8 mouse cellular contexts compared by ENCODE assay signal in the genomic region with DNA sequence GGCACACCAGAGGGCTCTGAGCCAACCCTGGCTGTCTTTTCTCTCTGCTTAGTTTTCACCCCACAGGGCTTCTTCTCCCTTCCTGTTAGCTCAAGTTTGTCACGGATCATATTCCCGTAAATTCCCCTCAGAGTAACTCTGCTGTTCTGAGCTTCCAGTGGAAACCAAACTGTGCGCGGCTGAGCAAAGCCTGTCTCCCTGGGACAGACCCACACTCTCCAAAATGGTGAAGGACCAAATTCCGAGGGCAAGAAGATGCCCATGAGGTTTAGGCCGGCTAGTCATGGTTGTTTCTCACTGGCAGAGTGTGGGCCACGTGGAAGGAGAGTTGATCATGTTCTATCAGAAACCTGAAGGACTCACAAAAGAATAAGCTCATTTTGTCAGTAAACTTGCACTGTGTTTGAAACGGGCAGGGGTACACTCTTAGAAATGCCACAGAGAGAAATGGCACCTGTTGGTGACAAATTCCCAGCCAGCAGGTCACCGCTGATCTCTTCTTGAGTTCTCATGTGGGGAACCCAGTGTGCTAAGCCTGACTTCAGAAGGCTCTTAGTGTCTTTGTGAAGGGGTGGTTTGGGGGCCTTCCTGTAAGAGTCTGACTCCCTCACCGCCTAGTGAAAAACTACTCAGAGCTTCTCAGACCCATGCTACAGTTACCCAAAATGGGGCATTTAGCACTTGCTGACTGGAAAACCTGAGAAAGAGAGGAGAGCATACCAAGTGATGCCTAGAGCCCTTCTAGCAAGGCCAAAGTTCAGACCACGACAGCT. TPM values are rescaled to one million over a fixed set of nuclear protein-coding genes. Genes with fewer than 3 reads are reported as not detected.
DNase-seq lines count a peak whose midpoint lies in the region; ATAC-seq and TF ChIP-seq lines count a peak whose summit lies in the region.

No protein-coding gene starts in this region.

- intact Hi-C loops in heart, postnatal 25 days (cut with DNase I), result no loop called here

- TF ChIP-seq CTCF in CH12.LX (conservative IDR thresholded peaks at IDR 0.05 in 1 of 2, IDR thresholded peaks at IDR 0.05 in 1 of 2; ENCODE audit: low read depth in 2 of 2, low read length in 2 of 2), result peak in 1 of 2 experiments; percentile 46; a peak in 2 of 4 replicates

- H3K27ac ChIP-seq in CH12.LX (ENCODE audit: insufficient read depth, low read depth), result peak overlapping the region; percentile 94
- H3K27ac ChIP-seq in heart, embryonic 14.5 days (replicated peaks in 1 of 2; ENCODE audit: control insufficient read depth in 1 of 2, insufficient read depth in 1 of 2, low read depth in 2 of 2, low read length in 2 of 2), result peak overlapping the region; percentile 82 to 85
- H3K27ac ChIP-seq in macrophage, result peak overlapping the region; percentile 95

- peaks cover 6 to 44% of the 10 kb centered on the region in 2 experiments for H3K4me1 ChIP-seq in CH12.LX (ENCODE audit: control insufficient read depth in 1 of 2, insufficient read depth in 2 of 2)
- peaks cover 19 to 28% of the 10 kb centered on the region in 2 experiments for H3K4me1 ChIP-seq in heart, embryonic 14.5 days (ENCODE audit: control insufficient read depth in 2 of 2, insufficient read depth in 2 of 2, low read length in 2 of 2)

- peak; percentile 34 for DNase-seq in heart, adult 8-10 months (ENCODE audit: low spot score)
- DNase-seq in heart, postnatal 25 days (ENCODE audit: low spot score), result no peak
- DNase-seq in CH12.LX (ENCODE audit: extremely low read depth), result peak; percentile 50
- DNase-seq in layer of hippocampus, postnatal 36 days, result no peak
- DNase-seq in cerebellum, postnatal 14 days, result no peak

- dilution Hi-C loops in CH12.LX (cut with MboI; ENCODE audit: extremely low pct_ligation_motif_present, extremely low pct_unique_long_range_greater_than_20kb, low sequenced_read_pairs), result no loop called here

- TF ChIP-seq EP300 in CH12.LX (IDR thresholded peaks at IDR 0.05; ENCODE audit: low read length), result no peak

- peak overlapping the region; percentile 90 for H3K9ac ChIP-seq in CH12.LX (ENCODE audit: insufficient read depth, low read depth)
- H3K9ac ChIP-seq in heart, embryonic 14.5 days (ENCODE audit: low read length), result peak overlapping the region; percentile 59; the same call in 1 of the 2 replicates

- TF ChIP-seq POLR2A in CH12.LX (IDR thresholded peaks at IDR 0.05; ENCODE audit: low read depth, low read length), result no peak; the same call in 1 of the 2 replicates

- no peaks in the 10 kb centered on the region for H3K27me3 ChIP-seq in CH12.LX (replicated peaks)
- H3K27me3 ChIP-seq in heart, embryonic 14.5 days (ENCODE audit: control insufficient read depth, insufficient read depth, low read length), result no peaks in the 10 kb centered on the region

- peak; percentile 12; the same call in 1 of the 2 replicates for TF ChIP-seq RAD21 in CH12.LX (IDR thresholded peaks at IDR 0.05; ENCODE audit: low read depth, low read length)

- H3K4me2 ChIP-seq in CH12.LX (ENCODE audit: insufficient read depth, low read depth, poor library complexity, severe bottlenecking), result peak overlapping the region; percentile 66
- peak overlapping the region; percentile 57 for H3K4me2 ChIP-seq in heart, embryonic 14.5 days (ENCODE audit: low read length)

- in situ Hi-C loops in CH12.LX (cut with MboI; ENCODE audit: low pct_ligation_motif_present, low pct_unique_long_range_greater_than_20kb, low sequenced_read_pairs), result no loop called here

- no peak for ATAC-seq in heart, embryonic 14.5 days (ENCODE audit: insufficient number of reproducible peaks, insufficient read depth, low FRiP score, low read depth)
- no peak for ATAC-seq in erythroid progenitor cell, adult 5-6 weeks (replicated peaks; ENCODE audit: low FRiP score, poor library complexity, severe bottlenecking)

- H3K9me3 ChIP-seq in CH12.LX (replicated peaks; ENCODE audit: low read length), result no peaks in the 10 kb centered on the region
- H3K9me3 ChIP-seq in heart, embryonic 14.5 days (ENCODE audit: control insufficient read depth, low read length), result no peaks in the 10 kb centered on the region

- H3K4me3 ChIP-seq in CH12.LX (replicated peaks in 1 of 3; ENCODE audit: low read depth in 2 of 3, low read length in 2 of 3, poor library complexity in 1 of 3) (peak overlapping the region; percentile 58 to 91 (median 70)), macrophage (ENCODE audit: inconsistent target) (peak overlapping the region; percentile 75)
- H3K4me3 ChIP-seq in heart, embryonic 14.5 days (ENCODE audit: control insufficient read depth in 1 of 2, insufficient read depth in 1 of 2, low read depth in 1 of 2, low read length in 2 of 2), result peak overlapping the region; percentile 27 to 36

- peaks cover 14 to 20% of the 10 kb centered on the region in 2 experiments for H3K36me3 ChIP-seq in CH12.LX (replicated peaks in 1 of 2; ENCODE audit: control insufficient read depth in 1 of 2, insufficient read depth in 1 of 2, low read length in 1 of 2)
- H3K36me3 ChIP-seq in heart, embryonic 14.5 days (ENCODE audit: control insufficient read depth, insufficient read depth, low read length), result no peaks in the 10 kb centered on the region
- peaks cover 6% of the 10 kb centered on the region; the same call in 1 of the 2 replicates for H3K36me3 ChIP-seq in macrophage (ENCODE audit: inconsistent target)

- H3K79me2 ChIP-seq in CH12.LX (replicated peaks; ENCODE audit: control insufficient read depth, extremely low read depth, insufficient read depth, poor library complexity, severe bottlenecking), result peaks cover 58% of the 10 kb centered on the region
- peaks cover 60% of the 10 kb centered on the region for H3K79me2 ChIP-seq in macrophage (ENCODE audit: inconsistent target)

- 67% methylated on average over 11 of the region's 11 CpGs for WGBS in heart, embryonic 14.5 days
- 2% methylated on average over 11 of the region's 11 CpGs for WGBS in macrophage (ENCODE audit: missing documents)

TF ChIP-seq in CH12.LX, 34 proteins besides CTCF, POLR2A, EP300 and RAD21 (continues in another document):
- TF ChIP-seq ZKSCAN1 (IDR thresholded peaks at IDR 0.05; ENCODE audit: borderline replicate concordance, low read depth, low read length) (no peak), MYC (IDR thresholded peaks at IDR 0.05; ENCODE audit: low read depth, low read length) (peak; percentile 82; the same call in 1 of the 2 replicates), KAT2A (IDR thresholded peaks at IDR 0.05; ENCODE audit: insufficient replicate concordance, low read length) (no peak), SMC3 (IDR thresholded peaks at IDR 0.05; ENCODE audit: low read depth, low read length) (peak; percentile 24; the same call in 1 of the 2 replicates)

RNA-seq across cellular contexts. Expression of gene Arhgdib, which starts 1.3 kb away (rescaled TPM):
- total RNA-seq in heart, adult 8-10 months (2022), result 10 to 100 TPM; 19.6 to 27.6 (median 22.0) TPM
- total RNA-seq in heart, postnatal 25 days (2021), result 10 to 100 TPM; 26.5 to 27.8 TPM
- 348 and 355 TPM in 2 replicates for total RNA-seq in CH12.LX (2012; rRNA removed)
- total RNA-seq in CH12.LX (2014; rRNA removed), result 297 and 321 TPM in 2 replicates
- 1,134 and 1,150 TPM in 2 replicates for polyA plus RNA-seq in CH12.LX (2012; ENCODE audit: insufficient read length, low read depth)
- 86.1 and 88.6 TPM in 2 replicates for polyA plus RNA-seq in heart, embryonic 14.5 days (2014; fragmentation: Nextera tagmentation; extraction: Ambion mirVana)
- 100 to 1,000 TPM in 3 of 26 experiments, 10 to 100 TPM in 23; 11.6 to 145 (median 52.8) TPM for total RNA-seq in macrophage (2018; cell fraction: chromatin; rRNA removed)
- 1,000 to 10,000 TPM in 1 of 26 experiments, 100 to 1,000 TPM in 25; 383 to 1,003 (median 671) TPM for total RNA-seq in macrophage (2018; cell fraction: cytosol; rRNA removed)
- 100 to 1,000 TPM in 17 of 26 experiments, 10 to 100 TPM in 9; 39.0 to 310 (median 125) TPM for total RNA-seq in macrophage (2018; cell fraction: nucleus; rRNA removed)
- 620 to 1,090 TPM (median 743 TPM) in 3 replicates for polyA plus RNA-seq in macrophage (2018)
- 616 and 634 TPM in 2 replicates for total RNA-seq in erythroid progenitor cell, adult 5-6 weeks (2015; ENCODE audit: low replicate concordance)
- 160 and 179 TPM in 2 replicates for total RNA-seq in erythroid progenitor cell, adult 5-6 weeks (2017; ENCODE audit: low replicate concordance)
- 10 to 100 TPM in 1 of 2 experiments, 1 to 10 TPM in 1; 8.9 to 10.2 TPM for total RNA-seq in layer of hippocampus, postnatal 36 days (2021)

RNA-seq across cellular contexts. Expression of gene Pde6h, which starts 16.7 kb away (rescaled TPM):
- total RNA-seq in heart, adult 8-10 months (2022), result under 1 TPM in 1 of 4 experiments, not detected in 3; 0.81 TPM
- total RNA-seq in heart, postnatal 25 days (2021), result not detected
- 0.04 TPM in 2 replicates for total RNA-seq in CH12.LX (2012; rRNA removed)
- total RNA-seq in CH12.LX (2014; rRNA removed), result 0.08 TPM in 1 of 2 replicates, not detected in the other
- polyA plus RNA-seq in CH12.LX (2012; ENCODE audit: insufficient read length, low read depth), result 0.04 and 0.30 TPM in 2 replicates
- polyA plus RNA-seq in heart, embryonic 14.5 days (2014; fragmentation: Nextera tagmentation; extraction: Ambion mirVana), result 0.23 TPM in 1 of 2 replicates, not detected in the other
- 1 to 10 TPM in 17 of 26 experiments, under 1 TPM in 5, not detected in 4; 0.16 to 5.8 (median 2.2) TPM for total RNA-seq in macrophage (2018; cell fraction: chromatin; rRNA removed)
- total RNA-seq in macrophage (2018; cell fraction: cytosol; rRNA removed), result under 1 TPM in 11 of 26 experiments, not detected in 15; 0.03 to 0.49 (median 0.19) TPM
- total RNA-seq in macrophage (2018; cell fraction: nucleus; rRNA removed), result 1 to 10 TPM in 10 of 26 experiments, under 1 TPM in 14, not detected in 2; 0.06 to 2.7 (median 0.92) TPM
- polyA plus RNA-seq in macrophage (2018), result 0.10 to 0.50 TPM in 2 of 3 replicates, not detected in the other
- not detected in 2 replicates for total RNA-seq in erythroid progenitor cell, adult 5-6 weeks (2015; ENCODE audit: low replicate concordance)
- total RNA-seq in erythroid progenitor cell, adult 5-6 weeks (2017; ENCODE audit: low replicate concordance), result 0.51 TPM in 1 of 2 replicates, not detected in the other
- 1 to 10 TPM; 1.5 TPM for total RNA-seq in layer of hippocampus, postnatal 36 days (2021)

RNA-seq across cellular contexts. Expression of gene Erp27, which starts 18.4 kb away (rescaled TPM):
- total RNA-seq in heart, adult 8-10 months (2022), result under 1 TPM in 2 of 4 experiments, not detected in 2; 0.44 to 0.57 TPM
- not detected for total RNA-seq in heart, postnatal 25 days (2021)
- total RNA-seq in CH12.LX (2012; rRNA removed), result 0.55 and 0.63 TPM in 2 replicates
- total RNA-seq in CH12.LX (2014; rRNA removed), result 0.43 TPM in 1 of 2 replicates, not detected in the other
- polyA plus RNA-seq in CH12.LX (2012; ENCODE audit: insufficient read length, low read depth), result 1.8 and 1.9 TPM in 2 replicates
- polyA plus RNA-seq in heart, embryonic 14.5 days (2014; fragmentation: Nextera tagmentation; extraction: Ambion mirVana), result 0.93 and 1.7 TPM in 2 replicates
- 1 to 10 TPM in 21 of 26 experiments, under 1 TPM in 1, not detected in 4; 0.94 to 5.0 (median 2.0) TPM for total RNA-seq in macrophage (2018; cell fraction: chromatin; rRNA removed)
- total RNA-seq in macrophage (2018; cell fraction: cytosol; rRNA removed), result under 1 TPM in 7 of 26 experiments, not detected in 19; 0.13 to 0.44 (median 0.24) TPM
- total RNA-seq in macrophage (2018; cell fraction: nucleus; rRNA removed), result 1 to 10 TPM in 19 of 26 experiments, under 1 TPM in 6, not detected in 1; 0.36 to 6.5 (median 1.5) TPM
- 0.27 TPM in 1 of 3 replicates, not detected in the others for polyA plus RNA-seq in macrophage (2018)
- not detected in 2 replicates for total RNA-seq in erythroid progenitor cell, adult 5-6 weeks (2015; ENCODE audit: low replicate concordance)
- not detected in 2 replicates for total RNA-seq in erythroid progenitor cell, adult 5-6 weeks (2017; ENCODE audit: low replicate concordance)
- total RNA-seq in layer of hippocampus, postnatal 36 days (2021), result 1 to 10 TPM in 1 of 2 experiments, under 1 TPM in 1; 0.80 to 1.1 TPM

Comparison
In these comparisons a context has a peak if more than half of its experiments do, and no peak if none do; other contexts are left out.
1. DNase-seq: peak in heart, adult 8-10 months (single experiment) and CH12.LX (single experiment); none in heart, postnatal 25 days (single experiment), layer of hippocampus, postnatal 36 days (0 of 2) and cerebellum, postnatal 14 days (0 of 2).
2. RNA of gene Arhgdib, which starts 1.3 kb away (total RNA-seq): 160 to 634 TPM in erythroid progenitor cell, adult 5-6 weeks and 297 to 355 TPM in CH12.LX; 26.5 to 27.8 TPM in heart, postnatal 25 days, 19.6 to 27.6 TPM in heart, adult 8-10 months and 8.9 to 10.2 TPM in layer of hippocampus, postnatal 36 days; every median in the first group is over 4 times any median in the second.
3. Peak in every context shown above with its lines, with median percentiles within 50 percentile points of each other: H3K27ac ChIP-seq and H3K4me3 ChIP-seq.